Mouse (Mus musculus): ENCODE measurements around the gene Dgcr6.
A peak's percentile ranks its signal among the peaks of the same experiment; 100 is the strongest.
"Not testable (repeated sequence)": the region's sequence is repeated elsewhere in the genome, so short reads cannot be mapped to it uniquely, and the experiment has no call there.

Dgcr6 gene

GRCm38 (mm10) chr16:18052731-18053202 lies at the start of gene Dgcr6:
Gene Dgcr6, plus strand, starts transcription at chr16:18052860.
- peak; percentile 70 to 76 for DNase-seq (ENCODE audit: low spot score in 2 of 2)

- no peak for DNase-seq (ENCODE audit: low spot score in 2 of 2)
Measured at GRCm38 (mm10) chr16:18004589-18004988, 48.1 kb upstream of the Dgcr6 start.

GRCm38 (mm10) chr16:18007083-18007482 lies 45.6 kb upstream of the Dgcr6 start:
- no peak for DNase-seq (ENCODE audit: low spot score in 2 of 2)

GRCm38 (mm10) chr16:18011101-18011500 lies 41.6 kb upstream of the Dgcr6 start:
- no peak for DNase-seq (ENCODE audit: low spot score in 2 of 2)

GRCm38 (mm10) chr16:18016482-18016881 lies 36.2 kb upstream of the Dgcr6 start:
- DNase-seq (ENCODE audit: low spot score in 2 of 2), result not testable (repeated sequence)

GRCm38 (mm10) chr16:18022780-18023557 lies 29.7 kb upstream of the Dgcr6 start:
- no peak for DNase-seq (ENCODE audit: low spot score in 2 of 2)

GRCm38 (mm10) chr16:18027371-18027770 lies 25.3 kb upstream of the Dgcr6 start:
- DNase-seq (ENCODE audit: low spot score in 2 of 2), result no peak

GRCm38 (mm10) chr16:18031752-18032151 lies 20.9 kb upstream of the Dgcr6 start:
- DNase-seq (ENCODE audit: low spot score in 2 of 2), result no peak

- DNase-seq (ENCODE audit: low spot score in 2 of 2), result no peak
Measured at GRCm38 (mm10) chr16:18033289-18033688, 19.4 kb upstream of the Dgcr6 start.

GRCm38 (mm10) chr16:18034286-18034685 lies 18.4 kb upstream of the Dgcr6 start:
- no peak for DNase-seq (ENCODE audit: low spot score in 2 of 2)

GRCm38 (mm10) chr16:18036425-18036955 lies 16.2 kb upstream of the Dgcr6 start:
- DNase-seq (ENCODE audit: low spot score in 2 of 2), result peak in 1 of 2 experiments; percentile 40

- DNase-seq (ENCODE audit: low spot score in 2 of 2), result no peak
Measured at GRCm38 (mm10) chr16:18037025-18037424, 15.6 kb upstream of the Dgcr6 start.

- DNase-seq (ENCODE audit: low spot score in 2 of 2), result no peak
Measured at GRCm38 (mm10) chr16:18044991-18045390, 7.7 kb upstream of the Dgcr6 start.

GRCm38 (mm10) chr16:18047660-18048059 lies 5.0 kb upstream of the Dgcr6 start:
- no peak for DNase-seq (ENCODE audit: low spot score in 2 of 2)

GRCm38 (mm10) chr16:18048071-18048470 lies 4.6 kb upstream of the Dgcr6 start:
- no peak for DNase-seq (ENCODE audit: low spot score in 2 of 2)

GRCm38 (mm10) chr16:18052322-18052721 lies 338 bp upstream of the Dgcr6 start:
- DNase-seq (ENCODE audit: low spot score in 2 of 2), result no peak

- no peak for DNase-seq (ENCODE audit: low spot score in 2 of 2)
Measured at GRCm38 (mm10) chr16:18056215-18056614, 3.6 kb downstream of the Dgcr6 start.

- no peak for DNase-seq (ENCODE audit: low spot score in 2 of 2)
Measured at GRCm38 (mm10) chr16:18058331-18058731, 5.7 kb downstream of the Dgcr6 start.

GRCm38 (mm10) chr16:18059243-18059642 lies 6.6 kb downstream of the Dgcr6 start:
- no peak for DNase-seq (ENCODE audit: low spot score in 2 of 2)

- DNase-seq (ENCODE audit: low spot score in 2 of 2), result no peak
Measured at GRCm38 (mm10) chr16:18061201-18061600, 8.5 kb downstream of the Dgcr6 start.

GRCm38 (mm10) chr16:18066060-18067009 lies 13.7 kb downstream of the Dgcr6 start:
- DNase-seq (ENCODE audit: low spot score in 2 of 2), result peak; percentile 89 to 94
